Comparison of ENCODE assay signal across 19 mouse cellular contexts in the genomic region with DNA sequence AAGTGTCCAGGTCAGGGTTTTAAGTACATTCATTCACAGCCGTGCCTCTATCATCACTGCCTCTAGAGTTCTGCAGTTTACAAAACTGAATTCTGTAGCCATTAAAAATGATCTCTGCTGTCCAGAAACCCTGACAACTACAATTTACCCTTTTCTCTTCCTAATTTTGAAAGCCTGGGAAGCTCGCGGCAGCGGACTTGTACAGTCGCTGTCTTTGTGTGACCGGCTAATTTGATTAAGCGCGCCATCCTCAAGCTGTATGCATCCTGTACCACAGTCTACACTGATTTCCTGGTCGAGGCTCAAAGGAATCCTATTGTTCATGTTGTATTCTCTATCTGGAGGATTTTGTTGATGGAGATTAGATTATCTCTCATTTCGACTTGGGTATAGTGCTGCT.
DNase-seq lines count a peak whose midpoint lies in the region; ATAC-seq lines count a peak whose summit lies in the region.
"Had no signal": no experiment of that assay in that cellular context is flagged by ENCODE, and none has a peak within 500 bp of the region (broad histone marks: within the 10 kb centered on the region; RNA-seq: fewer than 3 reads in every experiment).

No protein-coding gene starts in this region.

- H3K9ac ChIP-seq in midbrain, embryonic 14.5 days (replicated peaks; ENCODE audit: low read length): no peak overlapping the region
- H3K9ac ChIP-seq in embryonic facial prominence, embryonic 11.5 days (replicated peaks; ENCODE audit: low read length): no peak overlapping the region
- H3K9ac ChIP-seq in hindbrain, embryonic 16.5 days (ENCODE audit: low read depth, low read length): no peak overlapping the region
- H3K9ac ChIP-seq: embryonic facial prominence, embryonic 12.5 days; intestine, embryonic 15.5 days; kidney, embryonic 15.5 days; limb, embryonic 15.5 days had no signal

- peak; percentile 45 for DNase-seq in midbrain, embryonic 14.5 days
- no peak for DNase-seq in midbrain, embryonic 10.5 days (ENCODE audit: low spot score)
- peak; percentile 17 for DNase-seq in embryonic facial prominence, embryonic 11.5 days (ENCODE audit: low spot score)
- DNase-seq in retina, postnatal 1 day: peak; percentile 43
- DNase-seq: adrenal gland, postnatal 14 days; B cell, adult 2 months; cerebellum, adult 9-11 months; gastrocnemius, postnatal 25 days; lung, postnatal 10 days; right cerebral cortex, postnatal 4 days; thymus, postnatal 4 days had no signal

- H3K4me1 ChIP-seq in midbrain, embryonic 14.5 days (ENCODE audit: control insufficient read depth, insufficient read depth, low read length): no peaks in the 10 kb centered on the region
- no peaks in the 10 kb centered on the region for H3K4me1 ChIP-seq in midbrain, embryonic 10.5 days
- H3K4me1 ChIP-seq in embryonic facial prominence, embryonic 11.5 days (ENCODE audit: control insufficient read depth, insufficient read depth, low read length): no peaks in the 10 kb centered on the region
- no peaks in the 10 kb centered on the region for H3K4me1 ChIP-seq in hindbrain, embryonic 16.5 days (ENCODE audit: control insufficient read depth, insufficient read depth, low read depth, low read length)
- H3K4me1 ChIP-seq: intestine, embryonic 15.5 days; kidney, embryonic 15.5 days; limb, embryonic 15.5 days; megakaryocyte, embryonic 14.5 days had no signal

- H3K9me3 ChIP-seq in midbrain, embryonic 14.5 days (ENCODE audit: control insufficient read depth, low read length): no peaks in the 10 kb centered on the region
- no peaks in the 10 kb centered on the region for H3K9me3 ChIP-seq in midbrain, embryonic 10.5 days (replicated peaks)
- H3K9me3 ChIP-seq in embryonic facial prominence, embryonic 11.5 days (replicated peaks; ENCODE audit: control insufficient read depth, low read length): no peaks in the 10 kb centered on the region
- H3K9me3 ChIP-seq in hindbrain, embryonic 16.5 days (ENCODE audit: control insufficient read depth, low read length): no peaks in the 10 kb centered on the region
- H3K9me3 ChIP-seq: embryonic facial prominence, embryonic 12.5 days; intestine, embryonic 15.5 days; kidney, embryonic 15.5 days; limb, embryonic 15.5 days; megakaryocyte, embryonic 14.5 days had no signal

- no peaks in the 10 kb centered on the region for H3K27me3 ChIP-seq in midbrain, embryonic 14.5 days (ENCODE audit: control insufficient read depth, insufficient read depth, low read length)
- no peaks in the 10 kb centered on the region for H3K27me3 ChIP-seq in midbrain, embryonic 10.5 days (ENCODE audit: low read depth, poor library complexity, severe bottlenecking)
- H3K27me3 ChIP-seq in embryonic facial prominence, embryonic 11.5 days (ENCODE audit: control insufficient read depth, insufficient read depth, low read length): no peaks in the 10 kb centered on the region
- no peaks in the 10 kb centered on the region for H3K27me3 ChIP-seq in hindbrain, embryonic 16.5 days (replicated peaks; ENCODE audit: control insufficient read depth, insufficient read depth, low read length)
- H3K27me3 ChIP-seq: embryonic facial prominence, embryonic 12.5 days; intestine, embryonic 15.5 days; kidney, embryonic 15.5 days; limb, embryonic 15.5 days; megakaryocyte, embryonic 14.5 days had no signal

- H3K4me3 ChIP-seq in midbrain, embryonic 14.5 days (replicated peaks; ENCODE audit: low read depth, low read length): no peak overlapping the region
- no peak overlapping the region for H3K4me3 ChIP-seq in midbrain, embryonic 10.5 days
- H3K4me3 ChIP-seq in embryonic facial prominence, embryonic 11.5 days (ENCODE audit: low read depth, low read length): no peak overlapping the region
- no peak overlapping the region for H3K4me3 ChIP-seq in hindbrain, embryonic 16.5 days (ENCODE audit: low read length)
- H3K4me3 ChIP-seq: embryonic facial prominence, embryonic 12.5 days; intestine, embryonic 15.5 days; kidney, embryonic 15.5 days; limb, embryonic 15.5 days; megakaryocyte, embryonic 14.5 days had no signal

- no peak for ATAC-seq in midbrain, embryonic 14.5 days (ENCODE audit: low FRiP score, low TSS enrichment)
- no peak for ATAC-seq in embryonic facial prominence, embryonic 11.5 days (replicated peaks; ENCODE audit: insufficient number of reproducible peaks, low FRiP score, low TSS enrichment, low read depth)
- no peak for ATAC-seq in hindbrain, embryonic 16.5 days
- ATAC-seq in erythroblast, adult 5-6 weeks (replicated peaks; ENCODE audit: low FRiP score, poor library complexity, severe bottlenecking): no peak
- ATAC-seq in inflammation-experienced regulatory T-cells, adult 6 months: no peak
- ATAC-seq: intestine, embryonic 15.5 days had no signal

- WGBS in midbrain, embryonic 14.5 days: 42% methylated on average over 10 of the region's 10 CpGs
- WGBS in midbrain, embryonic 10.5 days: 83% methylated on average over 10 of the region's 10 CpGs
- 47% methylated on average over 10 of the region's 10 CpGs for WGBS in embryonic facial prominence, embryonic 11.5 days
- 45% methylated on average over 10 of the region's 10 CpGs for WGBS in hindbrain, embryonic 16.5 days

- peak overlapping the region; percentile 30; the same call in 1 of the 2 replicates for H3K4me2 ChIP-seq in midbrain, embryonic 14.5 days (ENCODE audit: low read length)
- no peak overlapping the region for H3K4me2 ChIP-seq in embryonic facial prominence, embryonic 11.5 days (ENCODE audit: low read depth, low read length)
- H3K4me2 ChIP-seq in hindbrain, embryonic 16.5 days (ENCODE audit: low read length): peak overlapping the region; percentile 28; the same call in 1 of the 2 replicates
- H3K4me2 ChIP-seq: embryonic facial prominence, embryonic 12.5 days; intestine, embryonic 15.5 days; kidney, embryonic 15.5 days; limb, embryonic 15.5 days had no signal

- no peaks in the 10 kb centered on the region for H3K36me3 ChIP-seq in midbrain, embryonic 14.5 days (ENCODE audit: control insufficient read depth, insufficient read depth, low read length)
- H3K36me3 ChIP-seq in midbrain, embryonic 10.5 days: no peaks in the 10 kb centered on the region
- no peaks in the 10 kb centered on the region for H3K36me3 ChIP-seq in embryonic facial prominence, embryonic 11.5 days (replicated peaks; ENCODE audit: control insufficient read depth, insufficient read depth, low read depth, low read length)
- H3K36me3 ChIP-seq in hindbrain, embryonic 16.5 days (ENCODE audit: control insufficient read depth, insufficient read depth, low read length): no peaks in the 10 kb centered on the region
- H3K36me3 ChIP-seq: embryonic facial prominence, embryonic 12.5 days; intestine, embryonic 15.5 days; kidney, embryonic 15.5 days; limb, embryonic 15.5 days had no signal

- H3K27ac ChIP-seq in midbrain, embryonic 14.5 days (replicated peaks; ENCODE audit: low read depth, low read length): no peak overlapping the region
- no peak overlapping the region for H3K27ac ChIP-seq in midbrain, embryonic 10.5 days (replicated peaks)
- no peak overlapping the region for H3K27ac ChIP-seq in embryonic facial prominence, embryonic 11.5 days (replicated peaks; ENCODE audit: low read depth, low read length)
- no peak overlapping the region for H3K27ac ChIP-seq in hindbrain, embryonic 16.5 days (ENCODE audit: low read depth, low read length)
- H3K27ac ChIP-seq: embryonic facial prominence, embryonic 12.5 days; intestine, embryonic 15.5 days; kidney, embryonic 15.5 days; limb, embryonic 15.5 days had no signal
